Mouse (Mus musculus): ENCODE measurements around the gene Cacna1b. TPM values are rescaled to one million over a fixed set of nuclear protein-coding genes. Genes with fewer than 3 reads are reported as not detected.

Gene Cacna1b
- 0.31 TPM in 1 of 2 replicates, not detected in the other for total RNA-seq (2014; rRNA removed; ENCODE audit: low replicate concordance)
- 0.01 TPM in 1 of 2 replicates, not detected in the other for polyA plus RNA-seq (2015; fragmentation: Nextera tagmentation; extraction: Ambion mirVana)

DNA sequence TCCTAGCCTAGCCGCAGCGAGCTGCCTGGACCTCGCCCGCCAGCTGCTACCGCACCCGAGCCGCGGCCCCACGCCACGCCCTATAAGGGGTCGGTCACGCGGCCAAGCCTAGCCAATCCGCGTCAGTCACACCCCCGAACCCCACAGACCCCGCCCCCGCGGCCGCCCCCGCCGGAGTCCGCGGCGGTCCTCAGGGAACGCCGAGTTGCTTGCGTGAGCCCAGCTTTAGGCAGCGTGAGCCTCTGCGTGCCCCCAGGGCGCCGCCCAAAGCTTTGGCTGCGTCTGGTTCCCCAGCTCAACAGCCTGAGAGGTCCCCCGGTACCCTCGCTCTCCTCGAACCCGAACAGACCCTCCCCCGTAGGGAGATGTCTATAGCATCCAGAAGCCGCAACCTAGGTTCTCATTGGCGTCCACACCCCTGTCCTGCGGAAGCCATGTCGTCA is at the start of gene Cacna1b:
Gene Cacna1b (minus strand): TSS at position 38 of the 443 bp plus-strand sequence.
- H3K27ac ChIP-seq (ENCODE audit: low read depth): no peak within 1 kb of the TSS
- H3K9me3 ChIP-seq (replicated peaks; ENCODE audit: control insufficient read depth, low read length): no peaks in the 10 kb centered on the region
- peak within 1 kb of the TSS; percentile 54 for H3K4me3 ChIP-seq (ENCODE audit: low read depth, low read length)
- H3K4me2 ChIP-seq (ENCODE audit: low read depth, low read length): peak within 1 kb of the TSS; percentile 86
- under 1% methylated on average over 40 of the region's 42 CpGs for WGBS
- no peaks in the 10 kb centered on the region for H3K36me3 ChIP-seq (replicated peaks; ENCODE audit: control insufficient read depth, insufficient read depth, low read length)
- no peak within 1 kb of the TSS for H3K9ac ChIP-seq (replicated peaks; ENCODE audit: low read depth, low read length)
- no peak for DNase-seq (ENCODE audit: low spot score)
- peaks cover 39% of the 10 kb centered on the region for H3K27me3 ChIP-seq (ENCODE audit: control insufficient read depth, insufficient read depth, low read length)
- H3K4me1 ChIP-seq (ENCODE audit: control insufficient read depth, insufficient read depth): peaks cover 16% of the 10 kb centered on the region
- ATAC-seq (ENCODE audit: insufficient read depth, low read depth): peak; percentile 57
- TF ChIP-seq CTCF (IDR thresholded peaks at IDR 0.05; ENCODE audit: low read depth) (no peak), EP300 (IDR thresholded peaks at IDR 0.05; ENCODE audit: low read depth) (no peak)

DNA sequence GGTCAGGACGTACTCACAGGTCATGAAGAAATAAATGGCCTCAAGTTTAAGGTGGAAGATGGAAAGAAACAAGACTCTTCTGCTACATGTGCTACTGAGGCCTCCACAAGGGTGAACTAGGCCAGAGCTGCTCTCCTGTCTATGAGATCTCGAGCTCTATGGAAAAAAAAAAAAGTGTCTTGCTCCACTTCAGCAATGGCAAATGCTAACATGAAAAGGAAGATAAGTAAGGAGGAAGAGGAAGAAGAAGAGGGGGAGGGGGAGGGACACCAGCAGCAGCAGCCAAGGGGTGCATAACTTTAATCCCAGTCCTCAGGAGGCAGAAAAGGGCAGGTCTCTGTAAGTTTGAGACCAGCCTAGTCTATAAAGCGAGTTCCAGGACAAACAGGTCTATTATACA is 46.8 kb upstream of the Cacna1b start:
- 0 out of 2 replicates have a peak, but pooled peaks cover 5% of the 10 kb centered on the region for H3K4me1 ChIP-seq (ENCODE audit: control insufficient read depth, insufficient read depth)
- H3K27me3 ChIP-seq (ENCODE audit: control insufficient read depth, insufficient read depth, low read length): no peaks in the 10 kb centered on the region
- H3K9me3 ChIP-seq (replicated peaks; ENCODE audit: control insufficient read depth, low read length): no peaks in the 10 kb centered on the region
- ATAC-seq (ENCODE audit: insufficient read depth, low read depth): no peak
- 70% methylated on average over 3 of the region's 3 CpGs for WGBS
- H3K27ac ChIP-seq (ENCODE audit: low read depth): no peak overlapping the region
- peaks cover 86% of the 10 kb centered on the region for H3K36me3 ChIP-seq (replicated peaks; ENCODE audit: control insufficient read depth, insufficient read depth, low read length)
- TF ChIP-seq CTCF (IDR thresholded peaks at IDR 0.05; ENCODE audit: low read depth): no peak
- H3K4me3 ChIP-seq (ENCODE audit: low read depth, low read length): no peak overlapping the region
- H3K4me2 ChIP-seq (ENCODE audit: low read depth, low read length): no peak overlapping the region
- no peak overlapping the region for H3K9ac ChIP-seq (replicated peaks; ENCODE audit: low read depth, low read length)
- DNase-seq (ENCODE audit: low spot score): no peak

DNA sequence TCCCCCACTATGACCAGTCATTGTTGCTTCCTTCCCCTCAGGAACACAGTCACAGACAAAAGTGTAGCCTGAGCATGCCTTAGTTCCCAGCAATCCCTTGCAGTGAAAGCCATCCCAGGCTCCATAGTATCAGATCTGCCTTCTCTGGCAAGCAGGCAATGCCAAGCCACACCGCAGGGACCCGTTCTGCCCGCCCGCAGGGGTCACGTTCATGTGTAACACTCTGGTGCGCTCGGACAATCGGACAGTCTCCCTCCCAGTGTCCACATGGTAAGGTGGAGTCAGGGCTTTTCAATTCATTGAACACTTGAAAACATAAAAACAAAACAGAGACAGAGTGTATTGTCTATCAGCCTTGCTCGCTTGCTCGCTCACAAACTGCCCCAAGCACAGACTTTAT is 44.7 kb upstream of the Cacna1b start:
- Histone ChIP-seq H3K9me3 (replicated peaks; ENCODE audit: control insufficient read depth, low read length) (no peaks in the 10 kb centered on the region), H3K27ac (ENCODE audit: low read depth) (no peak overlapping the region), H3K4me3 (ENCODE audit: low read depth, low read length) (no peak overlapping the region), H3K27me3 (ENCODE audit: control insufficient read depth, insufficient read depth, low read length) (no peaks in the 10 kb centered on the region), H3K4me2 (ENCODE audit: low read depth, low read length) (no peak overlapping the region), H3K36me3 (replicated peaks; ENCODE audit: control insufficient read depth, insufficient read depth, low read length) (peaks cover 88% of the 10 kb centered on the region), H3K9ac (replicated peaks; ENCODE audit: low read depth, low read length) (no peak overlapping the region), H3K4me1 (ENCODE audit: control insufficient read depth, insufficient read depth) (0 out of 2 replicates have a peak, but pooled peaks cover 5% of the 10 kb centered on the region)
- ATAC-seq (ENCODE audit: insufficient read depth, low read depth): no peak
- DNase-seq (ENCODE audit: low spot score): no peak
- TF ChIP-seq EP300 (IDR thresholded peaks at IDR 0.05; ENCODE audit: low read depth): no peak
- WGBS: 96% methylated on average over 10 of the region's 10 CpGs

DNA sequence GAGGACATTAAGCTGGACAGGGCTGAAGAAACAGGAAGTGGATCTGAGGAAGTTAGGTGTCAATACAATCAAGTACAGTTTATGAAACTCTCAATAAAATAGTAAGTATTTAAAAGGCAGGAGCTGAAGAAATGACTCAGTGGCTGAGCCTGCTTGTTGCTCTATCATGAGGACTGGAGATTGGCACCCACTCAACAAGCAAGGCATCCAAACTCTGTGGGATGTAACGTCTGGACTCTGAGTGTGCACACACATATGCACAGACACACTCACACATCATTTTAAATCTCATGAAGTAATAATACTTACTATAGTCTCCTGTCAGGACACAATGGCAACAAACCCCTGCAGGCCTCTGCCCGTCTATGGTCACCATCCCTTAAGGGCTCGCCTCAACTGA is 44.1 kb upstream of the Cacna1b start:
- Histone ChIP-seq H3K9me3 (replicated peaks; ENCODE audit: control insufficient read depth, low read length) (no peaks in the 10 kb centered on the region), H3K9ac (replicated peaks; ENCODE audit: low read depth, low read length) (no peak overlapping the region), H3K4me3 (ENCODE audit: low read depth, low read length) (no peak overlapping the region), H3K36me3 (replicated peaks; ENCODE audit: control insufficient read depth, insufficient read depth, low read length) (peaks cover 88% of the 10 kb centered on the region), H3K27ac (ENCODE audit: low read depth) (no peak overlapping the region), H3K4me2 (ENCODE audit: low read depth, low read length) (no peak overlapping the region), H3K27me3 (ENCODE audit: control insufficient read depth, insufficient read depth, low read length) (no peaks in the 10 kb centered on the region), H3K4me1 (ENCODE audit: control insufficient read depth, insufficient read depth) (0 out of 2 replicates have a peak, but pooled peaks cover 5% of the 10 kb centered on the region)
- TF ChIP-seq CTCF (IDR thresholded peaks at IDR 0.05; ENCODE audit: low read depth) (no peak), EP300 (IDR thresholded peaks at IDR 0.05; ENCODE audit: low read depth) (no peak)
- WGBS: 81% methylated on average over 3 of the region's 3 CpGs
- DNase-seq (ENCODE audit: low spot score) (no peak), ATAC-seq (ENCODE audit: insufficient read depth, low read depth) (no peak)

DNA sequence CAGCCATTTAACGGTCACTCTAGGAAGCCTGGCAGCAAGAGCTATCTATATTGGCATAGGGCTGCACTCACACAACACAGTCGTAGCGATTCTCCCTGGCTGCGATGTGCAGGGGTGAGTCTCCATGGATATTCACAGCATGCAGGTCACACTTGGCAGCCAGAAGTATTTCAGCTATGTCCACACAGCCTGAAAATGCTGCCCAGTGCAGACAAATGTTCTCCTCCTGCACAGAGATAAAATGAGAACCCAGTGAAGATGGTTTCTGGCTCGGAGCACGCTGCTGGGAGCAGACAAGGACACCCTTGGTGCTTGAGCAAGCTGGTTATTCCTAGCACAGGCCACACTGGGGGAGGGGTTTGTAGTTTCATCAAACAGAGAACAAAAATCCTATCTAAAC is 43.2 kb upstream of the Cacna1b start:
- ATAC-seq (ENCODE audit: insufficient read depth, low read depth) (peak; percentile 91), DNase-seq (ENCODE audit: low spot score) (peak; percentile 63)
- WGBS: 29% methylated on average over 6 of the region's 6 CpGs
- no peak overlapping the region for H3K9ac ChIP-seq (replicated peaks; ENCODE audit: low read depth, low read length)
- no peaks in the 10 kb centered on the region for H3K9me3 ChIP-seq (replicated peaks; ENCODE audit: control insufficient read depth, low read length)
- no peak overlapping the region for H3K4me2 ChIP-seq (ENCODE audit: low read depth, low read length)
- no peak overlapping the region for H3K4me3 ChIP-seq (ENCODE audit: low read depth, low read length)
- H3K27me3 ChIP-seq (ENCODE audit: control insufficient read depth, insufficient read depth, low read length): no peaks in the 10 kb centered on the region
- H3K27ac ChIP-seq (ENCODE audit: low read depth): peak overlapping the region; percentile 20; the same call in 1 of the 2 replicates
- peaks cover 90% of the 10 kb centered on the region for H3K36me3 ChIP-seq (replicated peaks; ENCODE audit: control insufficient read depth, insufficient read depth, low read length)
- H3K4me1 ChIP-seq (ENCODE audit: control insufficient read depth, insufficient read depth): 0 out of 2 replicates have a peak, but pooled peaks cover 5% of the 10 kb centered on the region
- TF ChIP-seq EP300 (IDR thresholded peaks at IDR 0.05; ENCODE audit: low read depth) (no peak), CTCF (IDR thresholded peaks at IDR 0.05; ENCODE audit: low read depth) (no peak)

DNA sequence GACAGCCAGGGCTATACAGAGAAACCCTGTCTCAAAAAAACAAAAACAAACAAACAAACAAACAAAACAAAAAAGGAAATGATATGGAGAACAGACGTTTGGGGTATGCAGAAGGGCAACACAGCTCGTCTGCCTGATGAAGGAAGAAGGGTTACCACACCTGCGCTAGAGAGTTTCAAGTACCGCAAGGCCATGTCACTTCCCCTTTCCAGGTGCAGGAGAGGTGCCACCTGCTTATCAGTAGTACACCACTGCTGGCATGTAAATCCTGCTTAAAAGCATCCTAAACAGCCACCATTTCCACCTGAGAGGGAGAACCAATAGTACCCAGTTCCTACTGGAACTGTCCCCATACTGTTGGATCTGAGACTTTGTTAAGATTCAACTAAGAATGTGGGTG is 42.7 kb upstream of the Cacna1b start:
- whole genome bisulfite sequencing: 92% methylated on average over 4 of the region's 4 CpGs
- Histone ChIP-seq H3K36me3 (replicated peaks; ENCODE audit: control insufficient read depth, insufficient read depth, low read length) (peaks cover 93% of the 10 kb centered on the region), H3K9me3 (replicated peaks; ENCODE audit: control insufficient read depth, low read length) (no peaks in the 10 kb centered on the region), H3K27ac (ENCODE audit: low read depth) (no peak overlapping the region; the same call in 1 of the 2 replicates), H3K9ac (replicated peaks; ENCODE audit: low read depth, low read length) (no peak overlapping the region), H3K4me1 (ENCODE audit: control insufficient read depth, insufficient read depth) (0 out of 2 replicates have a peak, but pooled peaks cover 5% of the 10 kb centered on the region), H3K4me3 (ENCODE audit: low read depth, low read length) (no peak overlapping the region), H3K27me3 (ENCODE audit: control insufficient read depth, insufficient read depth, low read length) (no peaks in the 10 kb centered on the region), H3K4me2 (ENCODE audit: low read depth, low read length) (no peak overlapping the region)
- DNase-seq (ENCODE audit: low spot score): no peak
- TF ChIP-seq EP300 (IDR thresholded peaks at IDR 0.05; ENCODE audit: low read depth): no peak
- no peak for TF ChIP-seq CTCF (IDR thresholded peaks at IDR 0.05; ENCODE audit: low read depth)
- ATAC-seq (ENCODE audit: insufficient read depth, low read depth): no peak

All from heart, postnatal 0 days (tissue).